Mouse (Mus musculus) adrenal gland, postnatal 14 days (tissue): Measurements from ENCODE around the gene Vmn1r17. TPM values are rescaled to one million over a fixed set of nuclear protein-coding genes. Genes with fewer than 3 reads are reported as not detected.
"Not testable (repeated sequence)": the region's sequence is repeated elsewhere in the genome, so short reads cannot be mapped to it uniquely, and the experiment has no call there.

ENCODE experiments used
- DNase-seq: peaks from one replicate; pipeline ENCODE4 v3.0.0; 2021; ENCODE audit warnings: mixed read lengths
- long read RNA-seq, 2 experiments: library from polyadenylated mRNA; stranded (forward); transcript quantifications; one replicate each; pipeline ENCODE4 v2.0.0; 2021
- total RNA-seq: library from RNA; stranded (reverse); gene quantifications from 2 replicates; pipeline ENCODE4 v1.2.3, GENCODE M21; 2021

Vmn1r17 gene
- not detected in 2 replicates for total RNA-seq
- long read RNA-seq, experiment 1, result 0 reads
- long read RNA-seq, experiment 2, result 0 reads

GRCm38 (mm10) chr6:57363627-57364026 lies at the start of gene Vmn1r17:
Vmn1r17 (minus strand) TSS chr6:57363727.
- DNase-seq, result no peak

- DNase-seq, result not testable (repeated sequence)
Observed at GRCm38 (mm10) chr6:57403480-57403879, 40.0 kb upstream of the Vmn1r17 start, which contains the start of gene Vmn1r19. Vmn1r19 (plus strand) TSS chr6:57403780.

GRCm38 (mm10) chr6:57395683-57396082 lies 32.2 kb upstream of the Vmn1r17 start, which contains the start of gene Vmn1r18:
Vmn1r18 (minus strand) TSS chr6:57395783.
- no peak for DNase-seq

- DNase-seq, result no peak
Observed at GRCm38 (mm10) chr6:57367496-57367895, 4.0 kb upstream of the Vmn1r17 start.

DNA sequence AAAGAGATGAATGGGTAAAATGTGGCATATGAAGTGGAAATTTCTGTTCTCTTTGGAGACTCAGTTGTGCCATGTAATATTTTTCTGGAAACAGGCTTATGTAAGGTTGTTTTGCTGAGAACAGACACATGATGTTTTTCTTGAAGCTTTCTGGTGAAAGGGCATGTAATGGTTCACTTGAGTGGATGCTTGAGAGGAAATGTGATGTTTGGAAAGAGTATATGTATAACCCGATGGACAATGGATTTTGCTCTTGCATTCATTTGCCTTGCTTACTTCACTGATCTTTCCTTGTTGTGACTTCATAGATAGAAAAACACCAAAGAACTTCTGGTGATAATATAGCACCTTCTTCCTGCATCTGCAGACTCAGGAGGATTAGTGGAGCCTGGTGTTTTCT lies 2.3 kb upstream of the Vmn1r17 start:
- not testable (repeated sequence) for DNase-seq

DNA sequence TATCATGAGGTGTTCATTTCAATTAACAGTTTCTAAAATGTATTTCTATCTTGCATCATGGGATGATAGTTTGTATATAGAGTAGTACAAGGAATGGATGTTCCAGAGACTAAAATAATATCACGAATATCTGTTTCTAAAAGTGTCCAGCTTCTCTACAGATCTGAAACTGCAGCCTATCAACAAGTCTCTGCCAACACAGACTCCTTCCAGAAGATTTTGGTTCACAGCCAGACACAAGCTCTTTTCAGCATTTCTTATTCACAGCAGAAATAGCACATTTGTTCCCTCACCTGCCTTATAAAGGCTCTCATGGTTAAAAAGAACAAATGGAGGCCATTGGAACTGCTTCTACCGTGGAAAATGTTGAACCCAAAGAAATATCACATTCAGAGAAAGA lies 6.7 kb downstream of the Vmn1r17 start:
- DNase-seq, result no peak

- no peak for DNase-seq
Observed at GRCm38 (mm10) chr6:57329394-57329793, 34.1 kb downstream of the Vmn1r17 start, which contains the start of gene Vmn1r16. Vmn1r16 (minus strand) TSS chr6:57329494.

DNA sequence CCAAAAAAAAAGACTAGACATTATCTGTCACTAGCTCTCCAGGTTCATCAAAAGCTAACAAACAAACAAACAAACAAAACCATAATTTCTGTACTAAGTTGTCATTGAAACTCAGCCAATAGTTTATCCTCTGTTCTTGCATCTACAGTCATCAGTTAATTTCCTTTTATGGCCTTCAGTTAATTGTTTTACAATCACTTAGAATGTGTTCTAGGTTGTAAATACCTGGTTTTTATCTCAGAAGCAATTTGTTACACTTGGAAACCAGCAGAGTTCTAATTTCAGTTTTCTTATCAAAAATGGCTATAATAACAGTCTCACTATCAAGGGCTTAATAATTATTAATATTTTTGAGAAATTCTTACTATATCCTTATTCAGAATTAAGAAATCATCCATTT lies 37.4 kb downstream of the Vmn1r17 start:
- DNase-seq, result no peak

Other genes starting within 250 kb of the Vmn1r17 start
- not detected in 2 replicates for gene Vmn1r11, start 230.3 kb downstream of the Vmn1r17 start, total RNA-seq
- gene Vmn1r12, start 206.8 kb downstream of the Vmn1r17 start, total RNA-seq, result not detected in 2 replicates
- not detected in 2 replicates for gene Vmn1r13, start 160.4 kb downstream of the Vmn1r17 start, total RNA-seq
- not detected in 2 replicates for gene Vmn1r14, start 132.0 kb downstream of the Vmn1r17 start, total RNA-seq
- not detected in 2 replicates for gene Vmn1r15, start 105.8 kb downstream of the Vmn1r17 start, total RNA-seq
- not detected in 2 replicates for gene Vmn1r16, start 34.2 kb downstream of the Vmn1r17 start, total RNA-seq
- gene Vmn1r18, start 32.1 kb upstream of the Vmn1r17 start, total RNA-seq, result not detected in 2 replicates
- gene Vmn1r19, start 40.1 kb upstream of the Vmn1r17 start, total RNA-seq, result not detected in 2 replicates
- not detected in 2 replicates for gene Vmn1r20, start 65.2 kb upstream of the Vmn1r17 start, total RNA-seq
- 43.1 and 44.9 TPM in 2 replicates for gene Ppm1k, start 171.7 kb upstream of the Vmn1r17 start, total RNA-seq
- gene Herc6, start 217.3 kb upstream of the Vmn1r17 start, total RNA-seq, result 13.2 and 14.7 TPM in 2 replicates